ENCODE assay signal across 9 mouse cellular contexts in the genomic region with DNA sequence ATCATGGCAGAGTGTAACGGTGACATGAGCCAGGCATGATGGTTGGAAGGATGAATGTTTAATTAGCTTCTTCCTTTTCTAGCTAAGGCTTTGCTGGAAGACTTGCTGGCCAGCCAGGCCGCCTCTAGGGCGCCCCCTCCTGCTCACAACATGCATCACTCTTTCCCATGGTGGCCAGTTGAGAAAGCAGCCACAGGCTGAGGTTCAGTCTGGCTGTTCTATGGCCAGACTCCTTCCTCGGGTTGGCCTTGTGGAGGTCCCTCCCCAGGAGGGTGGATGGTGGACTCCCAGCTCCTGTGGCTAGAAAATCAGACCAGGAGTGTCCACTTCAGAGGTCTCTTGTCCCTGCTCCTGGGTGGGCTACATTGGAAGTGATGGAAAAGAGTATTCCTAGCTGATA. TPM values are rescaled to one million over a fixed set of nuclear protein-coding genes. Genes with fewer than 3 reads are reported as not detected.
DNase-seq lines count a peak whose midpoint lies in the region; ATAC-seq and TF ChIP-seq lines count a peak whose summit lies in the region.
"Had no signal": no experiment of that assay in that cellular context is flagged by ENCODE, and none has a peak within 500 bp of the region (broad histone marks: within the 10 kb centered on the region; RNA-seq: fewer than 3 reads in every experiment).

No protein-coding gene starts in this region.

- H3K27me3 ChIP-seq in kidney, embryonic 16.5 days (ENCODE audit: insufficient read depth, low read length) = no peaks in the 10 kb centered on the region
- no peaks in the 10 kb centered on the region for H3K27me3 ChIP-seq in cerebellum, adult 2 months (ENCODE audit: control insufficient read depth, insufficient read depth, low read length)
- H3K27me3 ChIP-seq in hindbrain, embryonic 14.5 days (ENCODE audit: control insufficient read depth, insufficient read depth, low read length) = no peaks in the 10 kb centered on the region
- H3K27me3 ChIP-seq in limb, embryonic 10.5 days (ENCODE audit: low read depth, poor library complexity, severe bottlenecking) = peaks cover 14% of the 10 kb centered on the region
- H3K27me3 ChIP-seq in stomach, postnatal 0 days (ENCODE audit: control insufficient read depth, insufficient read depth, low read length) = no peaks in the 10 kb centered on the region
- H3K27me3 ChIP-seq: neural tube, embryonic 13.5 days had no signal

- no peak overlapping the region for H3K9ac ChIP-seq in kidney, embryonic 16.5 days (replicated peaks; ENCODE audit: low read length)
- no peak overlapping the region for H3K9ac ChIP-seq in hindbrain, embryonic 14.5 days
- no peak overlapping the region for H3K9ac ChIP-seq in stomach, postnatal 0 days (ENCODE audit: low read length)
- H3K9ac ChIP-seq: neural tube, embryonic 13.5 days had no signal

- H3K9me3 ChIP-seq in kidney, embryonic 16.5 days (ENCODE audit: low read length) = no peaks in the 10 kb centered on the region
- H3K9me3 ChIP-seq in hindbrain, embryonic 14.5 days (ENCODE audit: control insufficient read depth, low read length) = no peaks in the 10 kb centered on the region
- H3K9me3 ChIP-seq in limb, embryonic 10.5 days (replicated peaks) = no peaks in the 10 kb centered on the region
- H3K9me3 ChIP-seq in stomach, postnatal 0 days (ENCODE audit: control insufficient read depth, low read length) = no peaks in the 10 kb centered on the region
- H3K9me3 ChIP-seq: neural tube, embryonic 13.5 days had no signal

- H3K4me3 ChIP-seq in kidney, embryonic 16.5 days (ENCODE audit: low read length) = no peak overlapping the region
- H3K4me3 ChIP-seq in cerebellum, adult 2 months (replicated peaks; ENCODE audit: insufficient read depth, low read depth, low read length) = no peak overlapping the region
- no peak overlapping the region for H3K4me3 ChIP-seq in hindbrain, embryonic 14.5 days (replicated peaks; ENCODE audit: low read length)
- no peak overlapping the region for H3K4me3 ChIP-seq in limb, embryonic 10.5 days
- no peak overlapping the region for H3K4me3 ChIP-seq in stomach, postnatal 0 days (ENCODE audit: low read depth, low read length)
- H3K4me3 ChIP-seq: neural tube, embryonic 13.5 days had no signal

- peak; percentile 89 for DNase-seq in kidney, adult 18-20 months
- peak; percentile 72 to 80 for DNase-seq in cerebellum, adult 2 months
- DNase-seq in forelimb bud, embryonic 11.5 days (ENCODE audit: low read depth, low spot score) = peak; percentile 66
- DNase-seq in hindbrain, embryonic 14.5 days (ENCODE audit: low spot score) = peak; percentile 74
- DNase-seq in limb, embryonic 10.5 days (ENCODE audit: low spot score) = peak; percentile 79
- peak; percentile 23 to 40 for DNase-seq in monocyte, adult 2 months (ENCODE audit: low read depth in 1 of 2, low spot score in 2 of 2)
- DNase-seq in stomach, postnatal 0 days (ENCODE audit: low spot score) = peak; percentile 82

- H3K4me2 ChIP-seq in kidney, embryonic 16.5 days (replicated peaks; ENCODE audit: low read depth, low read length) = no peak overlapping the region
- no peak overlapping the region for H3K4me2 ChIP-seq in hindbrain, embryonic 14.5 days (replicated peaks)
- H3K4me2 ChIP-seq in stomach, postnatal 0 days (replicated peaks; ENCODE audit: low read depth) = no peak overlapping the region
- H3K4me2 ChIP-seq: neural tube, embryonic 13.5 days had no signal

- whole genome bisulfite sequencing in kidney, embryonic 16.5 days = 11% methylated on average over 4 of the region's 4 CpGs
- WGBS in cerebellum, adult 2 months = 5% methylated on average over 4 of the region's 4 CpGs
- 3% methylated on average over 4 of the region's 4 CpGs for WGBS in hindbrain, embryonic 14.5 days
- 13% methylated on average over 4 of the region's 4 CpGs for WGBS in limb, embryonic 10.5 days
- 12% methylated on average over 4 of the region's 4 CpGs for WGBS in stomach, postnatal 0 days

- ATAC-seq in kidney, embryonic 16.5 days (ENCODE audit: low FRiP score, low TSS enrichment) = no peak
- ATAC-seq in hindbrain, embryonic 14.5 days (ENCODE audit: low FRiP score) = no peak
- peak; percentile 25; the same call in 1 of the 2 replicates for ATAC-seq in stomach, postnatal 0 days (ENCODE audit: low FRiP score, low TSS enrichment)

- peak; percentile 77 for TF ChIP-seq CTCF in cerebellum, adult 2 months (IDR thresholded peaks at IDR 0.05; ENCODE audit: borderline replicate concordance, insufficient read depth, low read depth, low read length)
- peak; percentile 93 for TF ChIP-seq CTCF in stomach, postnatal 0 days (IDR thresholded peaks at IDR 0.05; ENCODE audit: low read depth)

- TF ChIP-seq POLR2A in cerebellum, adult 2 months (IDR thresholded peaks at IDR 0.05; ENCODE audit: borderline replicate concordance, insufficient read depth, low read length) = no peak

- no peak overlapping the region for H3K27ac ChIP-seq in kidney, embryonic 16.5 days (ENCODE audit: low read length)
- H3K27ac ChIP-seq in cerebellum, adult 2 months (ENCODE audit: insufficient read depth, low read length) = no peak overlapping the region
- no peak overlapping the region for H3K27ac ChIP-seq in hindbrain, embryonic 14.5 days
- H3K27ac ChIP-seq in limb, embryonic 10.5 days = no peak overlapping the region
- H3K27ac ChIP-seq in stomach, postnatal 0 days (replicated peaks) = no peak overlapping the region
- H3K27ac ChIP-seq: neural tube, embryonic 13.5 days had no signal

- H3K36me3 ChIP-seq in kidney, embryonic 16.5 days (ENCODE audit: insufficient read depth, low read length) = no peaks in the 10 kb centered on the region
- H3K36me3 ChIP-seq in hindbrain, embryonic 14.5 days (replicated peaks; ENCODE audit: control insufficient read depth, insufficient read depth) = no peaks in the 10 kb centered on the region
- no peaks in the 10 kb centered on the region for H3K36me3 ChIP-seq in limb, embryonic 10.5 days
- no peaks in the 10 kb centered on the region for H3K36me3 ChIP-seq in stomach, postnatal 0 days (ENCODE audit: control insufficient read depth, insufficient read depth, low read length)

- peaks cover 17% of the 10 kb centered on the region for H3K4me1 ChIP-seq in kidney, embryonic 16.5 days (ENCODE audit: insufficient read depth, low read length)
- H3K4me1 ChIP-seq in cerebellum, adult 2 months (ENCODE audit: control insufficient read depth, insufficient read depth, low read length) = no peaks in the 10 kb centered on the region
- peaks cover 5% of the 10 kb centered on the region; the same call in 1 of the 2 replicates for H3K4me1 ChIP-seq in hindbrain, embryonic 14.5 days (replicated peaks; ENCODE audit: control insufficient read depth, insufficient read depth, low read length)
- H3K4me1 ChIP-seq in limb, embryonic 10.5 days = peaks cover 6% of the 10 kb centered on the region
- no peaks in the 10 kb centered on the region for H3K4me1 ChIP-seq in stomach, postnatal 0 days (replicated peaks; ENCODE audit: control insufficient read depth, insufficient read depth)

- TF ChIP-seq EP300 in stomach, postnatal 0 days (optimal IDR thresholded peaks at IDR 0.05) = no peak

RNA-seq across cellular contexts. Expression of gene Golt1a, which starts 2.8 kb away (rescaled TPM):
- 7.9 and 8.0 TPM in 2 replicates for polyA plus RNA-seq in kidney, embryonic 16.5 days (2015; fragmentation: Nextera tagmentation; extraction: Ambion mirVana)
- polyA plus RNA-seq in cerebellum, adult 2 months (2012; rRNA removed) = not detected in 2 replicates
- not detected in 2 replicates for polyA plus RNA-seq in hindbrain, embryonic 14.5 days (2014; fragmentation: Nextera tagmentation; extraction: Ambion mirVana)
- polyA plus RNA-seq in limb, embryonic 10.5 days (2016; fragmentation: Nextera tagmentation; extraction: Ambion mirVana) = not detected in 2 replicates
- polyA plus RNA-seq in stomach, postnatal 0 days (2015; fragmentation: Nextera tagmentation; extraction: Ambion mirVana) = 7.6 and 10.8 TPM in 2 replicates
- polyA plus RNA-seq: neural tube, embryonic 13.5 days had no signal

RNA-seq across cellular contexts. Expression of gene Kiss1, which starts 14.8 kb away (rescaled TPM):
- polyA plus RNA-seq in kidney, embryonic 16.5 days (2015; fragmentation: Nextera tagmentation; extraction: Ambion mirVana) = not detected in 2 replicates
- polyA plus RNA-seq in cerebellum, adult 2 months (2012; rRNA removed) = not detected in 2 replicates
- polyA plus RNA-seq in hindbrain, embryonic 14.5 days (2014; fragmentation: Nextera tagmentation; extraction: Ambion mirVana) = not detected in 2 replicates
- not detected in 2 replicates for polyA plus RNA-seq in limb, embryonic 10.5 days (2016; fragmentation: Nextera tagmentation; extraction: Ambion mirVana)
- polyA plus RNA-seq in stomach, postnatal 0 days (2015; fragmentation: Nextera tagmentation; extraction: Ambion mirVana) = not detected in 2 replicates
- polyA plus RNA-seq: neural tube, embryonic 13.5 days had no signal

RNA-seq across cellular contexts. Expression of gene Ren1, which starts 43.5 kb away (rescaled TPM):
- polyA plus RNA-seq in kidney, embryonic 16.5 days (2015; fragmentation: Nextera tagmentation; extraction: Ambion mirVana) = 412 and 490 TPM in 2 replicates
- 0.08 and 0.13 TPM in 2 replicates for polyA plus RNA-seq in cerebellum, adult 2 months (2012; rRNA removed)
- 7.3 and 11.1 TPM in 2 replicates for polyA plus RNA-seq in hindbrain, embryonic 14.5 days (2014; fragmentation: Nextera tagmentation; extraction: Ambion mirVana)
- 0.09 TPM in 1 of 2 replicates, not detected in the other for polyA plus RNA-seq in limb, embryonic 10.5 days (2016; fragmentation: Nextera tagmentation; extraction: Ambion mirVana)
- 2.9 and 6.1 TPM in 2 replicates for polyA plus RNA-seq in stomach, postnatal 0 days (2015; fragmentation: Nextera tagmentation; extraction: Ambion mirVana)

RNA-seq across cellular contexts. Expression of gene Etnk2, which starts 56.5 kb away (rescaled TPM):
- polyA plus RNA-seq in kidney, embryonic 16.5 days (2015; fragmentation: Nextera tagmentation; extraction: Ambion mirVana) = 3.9 and 4.9 TPM in 2 replicates
- polyA plus RNA-seq in cerebellum, adult 2 months (2012; rRNA removed) = 5.0 and 5.6 TPM in 2 replicates
- polyA plus RNA-seq in hindbrain, embryonic 14.5 days (2014; fragmentation: Nextera tagmentation; extraction: Ambion mirVana) = 20.3 TPM in 2 replicates
- 1.7 and 2.0 TPM in 2 replicates for polyA plus RNA-seq in limb, embryonic 10.5 days (2016; fragmentation: Nextera tagmentation; extraction: Ambion mirVana)
- 2.8 and 4.2 TPM in 2 replicates for polyA plus RNA-seq in stomach, postnatal 0 days (2015; fragmentation: Nextera tagmentation; extraction: Ambion mirVana)

Comparison
In these comparisons a context has a peak if more than half of its experiments do, and no peak if none do; other contexts are left out.
1. DNase-seq: peak in every context shown above with its lines; median percentile 89 in kidney, adult 18-20 months; 82 in stomach, postnatal 0 days; 79 in limb, embryonic 10.5 days; 76 in cerebellum, adult 2 months; 74 in hindbrain, embryonic 14.5 days; 66 in forelimb bud, embryonic 11.5 days; 32 in monocyte, adult 2 months.
2. RNA of gene Ren1, which starts 43.5 kb away (polyA plus RNA-seq): 412 to 490 TPM in kidney, embryonic 16.5 days; 7.3 to 11.1 TPM in hindbrain, embryonic 14.5 days, 2.9 to 6.1 TPM in stomach, postnatal 0 days, 0.08 to 0.13 TPM in cerebellum, adult 2 months and 0.09 TPM in limb, embryonic 10.5 days; every median in the first group is over 10 times any median in the second.